Mouse (Mus musculus) ES-Bruce4 (cell line): ENCODE data around the gene Rrbp1. TPM values are rescaled to one million over a fixed set of nuclear protein-coding genes. Genes with fewer than 3 reads are reported as not detected.

Source experiments
- H3K27ac ChIP-seq: 2 replicates; pipeline ENCODE4 v1.5.1; 2012; ENCODE audit warnings: low read length, inconsistent platforms; ENCODE audit not compliant: insufficient read depth
- H3K27me3 ChIP-seq: 2 replicates; pipeline ENCODE4 v1.6.1; 2012; ENCODE audit warnings: mild to moderate bottlenecking, low read length, inconsistent platforms; ENCODE audit not compliant: control insufficient read depth, poor library complexity, insufficient read depth, severe bottlenecking
- H3K36me3 ChIP-seq: 2 replicates; pipeline ENCODE4 v1.6.1; 2012; ENCODE audit warnings: inconsistent platforms, mild to moderate bottlenecking, low read length, moderate library complexity; ENCODE audit not compliant: control insufficient read depth, poor library complexity, insufficient read depth, severe bottlenecking
- H3K4me1 ChIP-seq: one replicate; pipeline ENCODE4 v1.8.1; 2011; ENCODE audit warnings: low read length; ENCODE audit not compliant: control insufficient read depth, insufficient read depth
- H3K4me3 ChIP-seq: 2 replicates; pipeline ENCODE4 v1.5.1; 2011; ENCODE audit warnings: low read depth, mild to moderate bottlenecking, low read length
- H3K9ac ChIP-seq: 2 replicates; pipeline ENCODE4 v1.6.1; 2012; ENCODE audit warnings: low read depth, mild to moderate bottlenecking, inconsistent platforms; ENCODE audit not compliant: poor library complexity, severe bottlenecking
- H3K9me3 ChIP-seq: replicated peaks from 2 replicates; pipeline ENCODE4 v1.6.1; 2012; ENCODE audit warnings: mild to moderate bottlenecking, low read length, inconsistent platforms; ENCODE audit not compliant: control insufficient read depth, poor library complexity, insufficient read depth, severe bottlenecking
- CTCF ChIP-seq: IDR thresholded peaks from one replicate; pipeline ENCODE4 v1.8.1; 2011; ENCODE audit warnings: low read depth, low read length
- EP300 ChIP-seq: IDR thresholded peaks from 2 replicates; pipeline ENCODE4 v1.6.1; 2011; ENCODE audit warnings: low read depth, low read length; ENCODE audit not compliant: insufficient read depth
- POLR2A ChIP-seq: IDR thresholded peaks from one replicate; pipeline ENCODE4 v1.8.1; 2011; ENCODE audit warnings: low read length; ENCODE audit not compliant: insufficient read depth
- polyA plus RNA-seq: library from polyadenylated mRNA; stranded (reverse); fragments of >200 nt; gene quantifications from 2 replicates; pipeline ENCODE4 v1.2.4, GENCODE M21; 2011; ENCODE audit warnings: low read depth; ENCODE audit not compliant: missing spikeins, insufficient read depth, insufficient read length

Rrbp1 gene
- polyA plus RNA-seq, 1 experiment, result 446 TPM

- H3K27me3 ChIP-seq, result no peaks in the 10 kb centered on the region
- no peaks in the 10 kb centered on the region for H3K9me3 ChIP-seq
- H3K4me3 ChIP-seq, result peak within 1 kb of the TSS; percentile 95
- H3K36me3 ChIP-seq, result no peaks in the 10 kb centered on the region
- H3K9ac ChIP-seq, result peak within 1 kb of the TSS; percentile 99
- H3K4me1 ChIP-seq, result peaks cover 2% of the 10 kb centered on the region
- H3K27ac ChIP-seq, result peak within 1 kb of the TSS; percentile 95
- TF ChIP-seq EP300 (no peak), POLR2A (peak; percentile 94)
Measured at GRCm38 (mm10) chr2:143914760-143915599, 96.1 kb downstream of the Rrbp1 start, which contains the start of gene Dstn. Dstn (plus strand) TSS chr2:143915320.

- peak overlapping the region; percentile 95 for H3K4me3 ChIP-seq
- TF ChIP-seq EP300 (no peak), POLR2A (no peak), CTCF (no peak)
- H3K27ac ChIP-seq, result peak overlapping the region; percentile 95
- H3K9ac ChIP-seq, result peak overlapping the region; percentile 99
- no peaks in the 10 kb centered on the region for H3K9me3 ChIP-seq
- H3K27me3 ChIP-seq, result no peaks in the 10 kb centered on the region
- no peaks in the 10 kb centered on the region for H3K36me3 ChIP-seq
- H3K4me1 ChIP-seq, result peaks cover 2% of the 10 kb centered on the region
Measured at GRCm38 (mm10) chr2:143914221-143914620, 96.8 kb downstream of the Rrbp1 start.

GRCm38 (mm10) chr2:143912199-143912598 lies 98.9 kb downstream of the Rrbp1 start:
- TF ChIP-seq EP300 (no peak), CTCF (no peak), POLR2A (no peak)
- Histone ChIP-seq H3K27ac (no peak overlapping the region), H3K9me3 (no peaks in the 10 kb centered on the region), H3K36me3 (no peaks in the 10 kb centered on the region), H3K4me3 (no peak overlapping the region), H3K9ac (no peak overlapping the region), H3K27me3 (no peaks in the 10 kb centered on the region), H3K4me1 (peaks cover 4% of the 10 kb centered on the region)

GRCm38 (mm10) chr2:143909230-143909629 lies 101.8 kb downstream of the Rrbp1 start:
- H3K9me3 ChIP-seq, result no peaks in the 10 kb centered on the region
- TF ChIP-seq CTCF (no peak), POLR2A (no peak), EP300 (peak; percentile 71; the same call in 1 of the 2 replicates)
- no peaks in the 10 kb centered on the region for H3K27me3 ChIP-seq
- H3K9ac ChIP-seq, result no peak overlapping the region
- H3K4me1 ChIP-seq, result peaks cover 4% of the 10 kb centered on the region
- H3K36me3 ChIP-seq, result no peaks in the 10 kb centered on the region
- peak overlapping the region; percentile 93 for H3K27ac ChIP-seq
- H3K4me3 ChIP-seq, result no peak overlapping the region

- Histone ChIP-seq H3K36me3 (no peaks in the 10 kb centered on the region), H3K4me1 (peaks cover 2% of the 10 kb centered on the region), H3K9me3 (no peaks in the 10 kb centered on the region), H3K9ac (no peak overlapping the region), H3K4me3 (no peak overlapping the region), H3K27ac (no peak overlapping the region), H3K27me3 (no peaks in the 10 kb centered on the region)
- no peak for TF ChIP-seq POLR2A
Measured at GRCm38 (mm10) chr2:143904896-143905295, 106.2 kb downstream of the Rrbp1 start.

- no peaks in the 10 kb centered on the region for H3K27me3 ChIP-seq
- TF ChIP-seq EP300 (no peak), CTCF (no peak), POLR2A (no peak)
Measured at GRCm38 (mm10) chr2:143903376-143904045, 107.6 kb downstream of the Rrbp1 start.

More at GRCm38 (mm10) chr2:143903376-143904045, 107.6 kb downstream of the Rrbp1 start:
- no peaks in the 10 kb centered on the region for H3K4me1 ChIP-seq
- H3K4me3 ChIP-seq, result no peak overlapping the region
- no peaks in the 10 kb centered on the region for H3K9me3 ChIP-seq
- H3K27ac ChIP-seq, result no peak overlapping the region
- H3K36me3 ChIP-seq, result no peaks in the 10 kb centered on the region
- H3K9ac ChIP-seq, result no peak overlapping the region
